Mouse (Mus musculus) cerebellum, adult 9-10 months (tissue): ENCODE measurements around the gene Irgm2.
"Not testable (repeated sequence)": the region's sequence is repeated elsewhere in the genome, so short reads cannot be mapped to it uniquely, and the experiment has no call there.

Experiments
- DNase-seq: peaks from one replicate; pipeline ENCODE4 v3.0.0; 2022

The Irgm2 gene

DNA sequence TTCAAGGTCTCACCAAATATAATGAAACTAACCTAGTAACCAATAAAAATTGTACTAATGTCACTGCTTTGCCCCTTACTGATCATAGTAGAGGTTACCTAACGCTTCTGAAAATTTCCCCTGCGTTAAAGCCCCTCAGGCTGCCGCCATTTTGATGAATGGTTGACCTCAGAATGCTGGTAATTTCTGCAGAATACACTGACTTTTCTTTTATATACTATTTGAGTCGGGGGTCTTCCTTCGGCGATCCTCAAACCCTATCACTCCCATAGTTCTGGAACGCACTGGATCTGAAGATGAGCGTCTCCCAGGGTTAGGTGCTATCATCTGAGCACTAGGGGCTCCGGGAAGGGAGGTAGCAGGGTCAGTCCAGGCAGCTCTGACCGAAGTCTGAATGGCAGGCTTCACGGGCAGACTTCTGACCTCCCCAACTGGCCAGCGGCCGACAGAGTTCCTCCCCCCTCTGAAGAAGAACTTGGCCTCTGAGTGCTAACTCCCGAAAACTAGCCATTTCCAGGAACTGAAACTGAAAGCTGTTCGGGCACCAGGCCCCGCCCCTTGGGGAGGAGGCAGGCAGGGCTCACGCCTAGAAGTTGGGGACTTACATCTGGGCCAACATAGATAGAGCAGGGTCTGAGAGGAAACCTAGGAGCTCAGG, 15.1 kb downstream of the Irgm2 start:
- no peak for DNase-seq

DNA sequence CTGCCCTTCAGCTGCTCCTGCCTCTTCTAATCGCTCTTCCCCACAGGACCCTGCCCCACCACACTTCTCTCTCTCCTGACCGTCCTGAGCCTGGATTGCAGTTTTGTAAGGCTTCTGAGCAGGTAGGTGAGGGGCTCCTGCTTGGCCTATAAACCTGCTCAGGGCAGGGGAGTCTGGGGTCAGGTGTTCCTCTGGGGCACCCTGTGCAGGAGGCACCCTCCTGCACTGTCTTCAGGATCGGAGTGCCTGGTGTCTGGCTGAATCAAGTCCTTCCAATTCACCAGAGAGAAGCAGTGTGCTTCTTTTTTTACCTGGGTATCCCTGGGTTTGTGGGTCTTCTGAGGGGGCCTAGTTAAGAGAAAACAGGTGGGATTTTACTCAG, 15.6 kb downstream of the Irgm2 start:
- not testable (repeated sequence) for DNase-seq

DNA sequence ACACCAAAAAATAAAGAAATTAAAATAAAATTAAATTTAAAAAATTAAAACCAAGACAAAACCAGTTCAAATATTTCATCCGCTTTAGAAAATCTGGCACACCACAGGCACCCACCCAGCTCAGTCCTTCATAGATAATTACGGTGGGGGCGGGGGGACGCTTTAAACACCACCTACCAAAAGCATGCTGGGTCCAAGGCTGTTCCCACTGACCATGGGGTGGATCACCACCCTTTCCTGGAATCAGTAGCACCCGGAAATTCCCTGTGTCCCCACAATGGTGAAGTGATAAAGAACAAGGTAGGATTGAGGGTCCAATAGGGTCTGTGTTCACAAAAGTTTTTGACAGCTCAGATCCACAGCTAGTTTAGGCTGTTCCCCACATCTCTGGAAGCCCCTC, 16.4 kb downstream of the Irgm2 start:
- DNase-seq, result no peak

DNA sequence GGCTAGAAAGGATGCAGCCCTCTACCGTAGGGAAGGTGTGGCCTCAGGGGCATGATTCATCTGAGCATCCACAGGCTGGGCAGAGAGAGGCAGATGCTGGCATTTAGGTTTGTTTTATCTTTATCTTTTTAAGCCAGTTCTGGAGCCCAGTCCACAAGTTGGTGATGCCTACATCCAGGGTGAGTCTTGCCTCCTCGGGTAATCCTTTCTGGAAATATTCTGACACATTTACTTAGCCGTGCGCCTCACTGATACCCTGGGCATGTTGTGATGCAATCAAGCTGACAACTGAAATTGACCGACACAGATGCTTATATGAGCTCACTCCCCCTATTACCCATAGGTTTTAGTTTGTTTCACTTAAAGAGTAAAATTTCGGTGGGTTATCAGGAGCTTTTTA, 17.4 kb downstream of the Irgm2 start:
- DNase-seq, result no peak

DNA sequence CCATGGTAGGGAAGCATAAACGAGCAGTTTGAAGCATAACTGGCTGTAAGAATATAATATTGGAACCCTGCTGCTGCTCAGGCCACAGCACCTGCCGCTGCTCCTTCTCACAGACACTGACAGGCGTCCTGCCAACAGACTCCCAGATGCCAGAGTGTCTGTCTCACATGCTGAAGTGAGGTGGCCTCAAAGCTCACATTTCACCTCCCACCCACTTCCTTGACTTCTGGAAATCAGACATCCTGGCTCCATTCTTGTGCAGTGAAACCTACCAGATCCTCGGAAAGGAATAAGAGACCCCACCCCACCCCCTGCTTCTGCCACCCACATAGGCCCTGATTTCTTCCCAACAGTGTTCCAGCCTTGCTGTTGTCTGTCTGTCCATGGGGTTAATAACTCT, 24.3 kb downstream of the Irgm2 start:
- DNase-seq, result no peak

DNA sequence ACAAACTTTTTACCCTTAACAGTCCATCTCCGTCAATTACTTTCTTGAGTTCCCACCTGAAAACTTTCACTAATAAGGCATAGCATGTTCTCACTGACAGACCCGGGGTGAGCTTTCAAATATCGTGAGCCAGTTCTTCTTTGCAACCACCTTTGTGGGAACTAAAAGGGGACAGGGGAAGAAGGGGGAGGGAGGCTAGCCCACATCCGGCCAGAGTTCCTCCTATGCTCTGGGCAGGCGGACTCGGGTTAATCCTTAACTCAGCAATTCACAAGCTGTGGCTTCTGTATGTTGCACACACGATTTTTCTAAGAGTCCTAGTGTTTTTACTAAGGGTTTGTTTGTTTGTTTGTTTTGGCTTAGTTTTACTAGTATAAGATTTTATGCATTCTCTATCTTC, 24.9 kb downstream of the Irgm2 start:
- no peak for DNase-seq

DNA sequence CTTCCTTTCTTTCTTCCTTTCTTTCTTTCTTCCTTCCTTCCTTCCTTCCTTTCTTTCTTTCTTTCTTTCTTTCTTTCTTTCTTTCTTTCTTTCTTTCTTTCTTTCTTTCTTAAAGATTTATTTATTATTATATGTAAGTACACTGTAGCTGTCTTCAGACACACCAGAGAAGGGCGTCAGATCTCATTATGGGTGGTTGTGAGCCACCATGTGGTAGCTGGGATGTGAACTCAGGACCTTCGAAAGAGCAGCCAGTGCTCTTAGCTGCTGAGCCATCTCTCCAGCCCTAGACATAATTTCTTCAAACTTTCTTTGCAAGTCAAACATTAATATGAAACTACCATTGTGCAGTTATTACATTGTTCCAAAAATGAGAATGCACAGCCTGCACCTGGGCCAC, 25.5 kb downstream of the Irgm2 start:
- not testable (repeated sequence) for DNase-seq

- DNase-seq, result peak; percentile 69
These were observed 26.2 kb downstream of the Irgm2 start for GRCm38 (mm10) chr11:58225655-58226054.

DNA sequence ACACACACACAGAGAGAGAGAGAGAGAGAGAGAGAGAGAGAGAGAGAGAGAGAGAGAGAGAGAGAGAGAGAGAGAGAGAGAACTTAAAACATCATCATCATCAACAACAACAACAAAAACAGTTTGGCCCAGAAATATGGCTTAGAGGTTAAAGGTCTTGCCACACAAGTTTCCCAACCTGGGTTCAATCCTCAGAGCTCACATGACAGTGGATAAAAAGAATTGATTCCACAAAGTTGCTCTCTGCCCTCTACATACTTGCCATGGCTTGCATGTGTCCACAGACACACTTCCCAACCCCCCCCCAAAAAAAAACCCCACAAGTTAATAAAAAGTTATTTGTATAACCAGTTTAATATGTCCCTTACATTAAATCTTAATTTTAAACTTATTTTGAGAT, 27.0 kb downstream of the Irgm2 start:
- DNase-seq, result no peak

DNA sequence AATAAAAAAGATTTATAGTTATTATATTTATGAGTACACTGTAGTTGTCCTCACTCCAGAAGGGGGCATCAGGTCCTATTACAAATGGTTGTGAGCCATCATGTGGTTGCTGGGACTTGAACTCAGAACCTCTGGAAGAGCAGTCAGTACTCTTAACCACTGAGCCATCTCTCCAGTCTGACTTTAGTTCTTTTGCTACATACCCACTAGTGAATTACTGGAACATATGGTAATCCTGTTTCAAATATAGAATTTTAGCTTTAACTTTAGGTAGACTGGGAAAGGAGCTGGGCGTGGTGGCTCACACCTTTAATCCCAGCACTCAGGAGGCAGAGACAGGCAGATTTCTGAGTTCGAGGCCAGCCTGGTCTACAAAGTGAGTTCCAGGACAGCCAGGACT, 28.6 kb downstream of the Irgm2 start:
- not testable (repeated sequence) for DNase-seq

GRCm38 (mm10) chr11:58230396-58230910, 31.0 kb downstream of the Irgm2 start:
- DNase-seq, result no peak

GRCm38 (mm10) chr11:58231156-58231555, 31.7 kb downstream of the Irgm2 start:
- DNase-seq, result no peak

GRCm38 (mm10) chr11:58234551-58234950, 35.1 kb downstream of the Irgm2 start:
- DNase-seq, result not testable (repeated sequence)

- no peak for DNase-seq
These were observed 35.7 kb downstream of the Irgm2 start for GRCm38 (mm10) chr11:58235152-58235551.

- no peak for DNase-seq
These were observed 39.7 kb downstream of the Irgm2 start for GRCm38 (mm10) chr11:58238840-58239791.

GRCm38 (mm10) chr11:58247294-58247693, 47.9 kb downstream of the Irgm2 start:
- no peak for DNase-seq

DNA sequence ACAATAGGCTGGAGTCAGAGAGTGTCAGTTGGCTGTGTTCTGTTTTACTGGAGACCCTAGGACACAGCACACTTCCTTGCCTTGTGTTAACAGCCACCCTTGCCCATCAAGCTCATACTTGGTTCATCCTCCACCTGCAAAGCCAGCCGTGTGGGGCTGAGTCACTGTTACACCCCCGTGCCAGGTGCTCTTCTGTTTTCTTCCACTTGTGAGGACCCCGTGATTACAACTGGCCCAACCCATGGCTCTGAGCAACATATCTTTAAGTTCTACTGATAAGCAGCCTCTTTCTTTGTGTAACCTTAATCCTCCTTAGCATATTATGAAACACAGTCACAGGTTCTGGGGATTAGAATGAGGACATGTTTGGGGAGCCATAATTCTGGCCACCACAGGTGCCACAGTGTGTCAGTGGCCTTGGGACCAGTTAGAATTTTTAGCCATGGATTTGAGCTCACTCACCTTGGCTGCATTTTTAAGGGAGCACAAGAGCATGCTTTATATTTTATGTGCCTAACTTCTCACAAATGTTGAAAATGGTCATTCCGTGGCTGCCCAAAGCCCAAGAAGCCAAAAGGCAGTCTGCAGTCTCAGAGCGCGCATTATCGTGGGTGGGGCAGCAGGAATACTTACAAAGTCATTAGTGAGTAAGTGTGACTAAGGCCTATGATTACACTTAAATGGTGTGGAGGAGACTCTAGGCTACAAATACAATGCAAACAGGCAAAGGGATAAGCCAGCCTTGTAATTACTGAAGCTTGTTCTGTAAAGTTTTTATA, 50.0 kb downstream of the Irgm2 start:
- no peak for DNase-seq

- no peak for DNase-seq
These were observed 51.1 kb downstream of the Irgm2 start for GRCm38 (mm10) chr11:58250550-58250949.

DNA sequence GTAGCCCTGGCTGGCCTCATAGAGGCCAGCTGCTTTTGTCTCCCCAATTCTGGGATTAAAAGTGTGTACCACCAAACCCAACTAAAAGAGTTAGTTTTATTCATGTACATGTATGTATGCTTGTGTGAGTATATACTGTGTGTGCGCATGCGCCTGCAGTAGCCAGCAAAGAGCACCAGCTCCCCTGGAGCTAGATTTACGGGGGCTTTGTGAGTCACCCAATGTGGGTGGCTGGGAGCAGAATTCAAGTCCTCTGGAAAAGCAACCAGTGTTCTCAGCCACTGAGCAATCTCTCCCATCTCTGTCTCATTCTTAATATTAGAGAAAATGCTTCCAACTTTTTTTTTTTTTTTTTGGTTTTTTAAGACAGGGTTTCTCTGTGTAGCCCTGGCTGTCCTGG, 55.0 kb downstream of the Irgm2 start:
- DNase-seq, result no peak

DNA sequence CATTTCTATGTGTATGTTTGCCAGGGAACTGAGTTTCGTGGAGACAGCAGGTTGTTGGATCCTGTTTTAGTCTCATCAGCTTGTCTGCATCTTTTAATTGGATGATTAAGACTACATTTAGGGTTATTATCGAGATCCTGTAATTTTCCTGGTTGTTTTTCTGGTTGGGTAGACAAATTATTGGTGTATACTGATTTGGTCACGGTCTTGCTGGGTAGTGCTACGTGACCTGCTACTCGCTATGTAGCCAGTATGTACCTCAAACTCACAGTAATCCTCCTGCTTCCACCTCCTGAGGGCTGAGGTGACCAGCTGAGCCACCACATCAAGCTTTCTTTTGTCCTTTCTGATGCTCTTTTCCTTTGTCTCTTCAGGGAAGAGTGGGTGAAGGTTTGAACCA, 58.4 kb downstream of the Irgm2 start:
- DNase-seq, result no peak

GRCm38 (mm10) chr11:58260156-58260555, 60.7 kb downstream of the Irgm2 start:
- no peak for DNase-seq

DNA sequence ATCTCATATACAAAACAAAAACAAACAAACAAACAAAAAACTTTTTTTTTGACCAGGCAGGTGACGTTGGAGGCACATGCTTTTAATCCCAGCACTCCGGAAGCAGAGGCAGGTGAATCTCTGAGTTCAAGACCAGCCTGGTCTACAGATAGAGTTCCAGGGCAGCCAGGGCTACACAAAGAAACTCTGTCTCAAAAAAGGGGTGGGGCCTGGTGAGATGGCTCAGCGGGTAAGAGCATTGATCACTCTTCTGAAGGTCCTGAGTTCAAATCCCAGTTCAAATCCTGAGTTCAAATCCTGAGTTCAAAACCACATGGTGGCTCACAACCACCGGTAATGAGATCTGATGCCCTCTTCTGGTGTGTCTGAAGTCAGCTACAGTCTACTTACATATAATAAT, 62.4 kb downstream of the Irgm2 start:
- DNase-seq, result no peak

DNA sequence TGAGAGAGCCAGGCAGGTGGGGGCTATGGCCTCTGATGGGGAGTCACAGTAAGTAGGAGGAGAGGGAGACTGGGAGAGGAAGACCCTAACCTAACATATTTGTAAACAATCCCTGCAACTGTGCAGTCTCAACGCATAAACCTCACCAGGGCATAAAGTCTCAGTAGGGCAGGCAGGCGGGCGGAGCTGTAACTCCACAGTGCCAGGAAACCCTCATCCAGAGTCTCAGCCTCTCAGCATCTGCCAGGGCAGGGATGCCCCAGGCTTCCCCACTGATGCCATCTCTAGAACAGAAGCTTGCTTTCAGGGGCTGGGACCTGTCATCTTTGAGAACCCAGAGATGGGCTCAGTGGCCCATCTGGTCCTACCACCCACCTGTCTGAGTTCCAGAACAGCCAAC, 62.9 kb downstream of the Irgm2 start:
- no peak for DNase-seq
